Mouse (Mus musculus): Measurements from ENCODE around the gene Slc1a5.

GRCm38 (mm10) chr7:16783758-16784415 lies 2.7 kb downstream of the Slc1a5 start:
- TF ChIP-seq CTCF (IDR thresholded peaks at IDR 0.05; ENCODE audit: low read depth): no peak
- no peak for TF ChIP-seq EP300 (IDR thresholded peaks at IDR 0.05; ENCODE audit: low read depth)
